Mouse (Mus musculus) embryonic facial prominence, embryonic 12.5 days (tissue): ENCODE measurements around the gene Me3. TPM values are rescaled to one million over a fixed set of nuclear protein-coding genes. Genes with fewer than 3 reads are reported as not detected.

ENCODE experiments used
- ATAC-seq: fragments of 200-750 bp; cut with Nextera tagmentation; 2 replicates; pipeline ENCODE4 v1.8.0; 2017; ENCODE audit not compliant: insufficient number of reproducible peaks, insufficient read depth, low FRiP score, low TSS enrichment
- H3K27ac ChIP-seq: fragments of 300-500 bp; sonication (generic); 2 replicates; pipeline ENCODE4 v1.5.1; 2016; ENCODE audit warnings: mild to moderate bottlenecking
- H3K27me3 ChIP-seq: fragments of 300-500 bp; sonication (generic); 2 replicates; pipeline ENCODE4 v1.6.1; 2016; ENCODE audit warnings: mild to moderate bottlenecking, moderate library complexity
- H3K36me3 ChIP-seq: fragments of 300-500 bp; sonication (generic); 2 replicates; pipeline ENCODE4 v1.6.1; 2016; ENCODE audit warnings: mild to moderate bottlenecking
- H3K4me1 ChIP-seq: fragments of 300-500 bp; sonication (generic); 2 replicates; pipeline ENCODE4 v1.6.1; 2016
- H3K4me2 ChIP-seq: fragments of 300-500 bp; sonication (generic); replicated peaks from 2 replicates; pipeline ENCODE4 v1.6.1; 2016; ENCODE audit warnings: mild to moderate bottlenecking, moderate library complexity
- H3K4me3 ChIP-seq: fragments of 300-500 bp; sonication (generic); 2 replicates; pipeline ENCODE4 v1.5.1; 2016; ENCODE audit warnings: mild to moderate bottlenecking
- H3K9ac ChIP-seq: fragments of 300-500 bp; sonication (generic); 2 replicates; pipeline ENCODE4 v1.6.1; 2016; ENCODE audit warnings: mild to moderate bottlenecking, moderate library complexity
- H3K9me3 ChIP-seq: fragments of 300-500 bp; sonication (generic); 2 replicates; pipeline ENCODE4 v1.6.1; 2016; ENCODE audit warnings: mild to moderate bottlenecking, moderate library complexity
- WGBS: fragments of 180-500 bp; shearing (Covaris S2); methylation state at CpG from one replicate; pipeline ENCODE4 v1.1.7; 2016; 5-methylcytosine and 5-hydroxymethylcytosine counted together
- polyA plus RNA-seq: library from polyadenylated mRNA; unstranded; fragments of >200 nt; fragmentation: Nextera tagmentation; extraction: Ambion mirVana; gene quantifications from 2 replicates; pipeline ENCODE4 v1.2.1, GENCODE M21; 2016

Gene Me3
- 1.7 and 2.3 TPM in 2 replicates for polyA plus RNA-seq

- Histone ChIP-seq H3K4me3 (peak within 1 kb of the TSS; percentile 62), H3K9ac (peak within 1 kb of the TSS; percentile 63), H3K4me2 (peak within 1 kb of the TSS; percentile 100), H3K27ac (no peak within 1 kb of the TSS), H3K27me3 (no peaks in the 10 kb centered on the region), H3K36me3 (no peaks in the 10 kb centered on the region), H3K9me3 (no peaks in the 10 kb centered on the region), H3K4me1 (peaks cover 6% of the 10 kb centered on the region)
- peak; percentile 50; the same call in 1 of the 2 replicates for ATAC-seq
- WGBS = 4% methylated on average over 49 of the region's 49 CpGs
Observed at GRCm38 (mm10) chr7:89632342-89633251, at the start of gene Me3. TSS of gene Me3 (plus strand) at chr7:89632392.

GRCm38 (mm10) chr7:89590039-89590438 is 42.2 kb upstream of the Me3 start:
- Histone ChIP-seq H3K27ac (no peak overlapping the region), H3K9me3 (no peaks in the 10 kb centered on the region), H3K27me3 (no peaks in the 10 kb centered on the region), H3K4me2 (no peak overlapping the region), H3K36me3 (no peaks in the 10 kb centered on the region), H3K9ac (no peak overlapping the region), H3K4me3 (no peak overlapping the region), H3K4me1 (no peaks in the 10 kb centered on the region)
- ATAC-seq = no peak
- 78% methylated on average over 5 of the region's 5 CpGs for WGBS

DNA sequence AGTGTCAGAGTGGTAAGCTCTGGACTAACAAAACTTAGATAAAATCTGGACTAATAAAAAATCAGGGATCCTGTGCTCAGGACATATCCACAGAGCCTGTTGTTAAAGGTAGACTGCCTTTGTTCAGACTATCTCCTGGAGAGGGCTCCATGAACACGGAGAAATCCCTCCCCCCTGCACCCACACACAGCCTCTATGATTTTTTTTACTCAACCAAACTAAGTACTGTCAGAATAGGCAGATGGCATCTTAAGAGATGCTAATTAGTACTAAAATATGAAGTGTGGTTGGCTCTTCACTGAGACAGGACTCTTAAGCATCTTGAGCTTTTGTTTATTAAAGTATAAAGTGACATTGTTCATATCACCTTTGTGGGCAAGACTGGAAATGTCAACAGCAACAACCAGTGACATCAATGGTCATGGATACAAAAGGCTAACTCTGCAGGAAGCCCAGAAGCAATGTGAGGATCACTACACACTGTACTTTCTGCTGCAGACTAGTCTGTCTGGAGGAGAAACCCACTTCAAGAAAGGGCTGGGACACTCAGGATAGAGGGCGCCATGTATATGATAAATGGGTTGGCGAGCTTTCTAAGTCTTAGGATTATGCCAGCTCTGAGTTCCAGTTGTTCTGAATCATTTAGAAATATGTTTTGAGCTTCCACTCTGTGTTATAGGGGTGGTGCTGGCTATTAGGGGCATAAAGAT is 41.5 kb upstream of the Me3 start:
- 75% methylated on average over 3 of the region's 3 CpGs for WGBS
- no peak for ATAC-seq
- Histone ChIP-seq H3K36me3 (no peaks in the 10 kb centered on the region), H3K4me3 (no peak overlapping the region), H3K9me3 (no peaks in the 10 kb centered on the region), H3K9ac (no peak overlapping the region), H3K4me2 (no peak overlapping the region), H3K27ac (no peak overlapping the region), H3K4me1 (no peaks in the 10 kb centered on the region), H3K27me3 (no peaks in the 10 kb centered on the region)

DNA sequence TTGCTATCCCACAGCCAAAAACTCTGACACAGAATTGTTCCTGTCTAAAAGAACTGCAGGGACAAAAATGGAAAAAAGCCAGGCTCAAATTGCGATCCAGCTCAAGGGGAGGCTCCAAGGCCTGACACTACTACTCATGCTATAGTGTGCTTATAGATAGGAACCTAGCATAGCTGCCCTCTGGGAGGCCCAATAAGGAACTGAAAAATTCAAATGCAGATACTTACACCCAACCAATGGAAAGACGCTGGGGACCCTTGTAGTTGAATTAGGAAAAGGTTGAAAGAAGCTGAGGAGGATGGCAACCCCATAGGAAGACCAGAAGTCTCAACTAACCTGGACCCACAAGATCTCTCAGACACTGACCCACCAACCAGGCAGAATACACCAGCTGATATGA is 36.4 kb upstream of the Me3 start:
- 85% methylated on average over 2 of the region's 2 CpGs for whole genome bisulfite sequencing
- ATAC-seq = no peak

GRCm38 (mm10) chr7:89605589-89606536 is 26.3 kb upstream of the Me3 start:
- Histone ChIP-seq H3K4me1 (no peaks in the 10 kb centered on the region), H3K4me3 (no peak overlapping the region), H3K36me3 (no peaks in the 10 kb centered on the region), H3K9me3 (no peaks in the 10 kb centered on the region), H3K9ac (no peak overlapping the region), H3K27ac (no peak overlapping the region), H3K4me2 (no peak overlapping the region), H3K27me3 (no peaks in the 10 kb centered on the region)
- ATAC-seq = no peak
- WGBS = 78% methylated on average over 8 of the region's 8 CpGs

More for the DNA sequence above, 36.4 kb upstream of the Me3 start:
- Histone ChIP-seq H3K9me3 (no peaks in the 10 kb centered on the region), H3K36me3 (no peaks in the 10 kb centered on the region), H3K27ac (no peak overlapping the region), H3K9ac (no peak overlapping the region), H3K27me3 (no peaks in the 10 kb centered on the region), H3K4me1 (no peaks in the 10 kb centered on the region), H3K4me3 (no peak overlapping the region), H3K4me2 (no peak overlapping the region)

GRCm38 (mm10) chr7:89607329-89607728 is 24.9 kb upstream of the Me3 start:
- Histone ChIP-seq H3K9me3 (no peaks in the 10 kb centered on the region), H3K4me3 (no peak overlapping the region), H3K4me2 (no peak overlapping the region), H3K27ac (no peak overlapping the region), H3K36me3 (no peaks in the 10 kb centered on the region), H3K9ac (no peak overlapping the region), H3K4me1 (no peaks in the 10 kb centered on the region), H3K27me3 (no peaks in the 10 kb centered on the region)
- 93% methylated on average over 6 of the region's 6 CpGs for WGBS
- ATAC-seq = no peak

GRCm38 (mm10) chr7:89611236-89611635 is 21.0 kb upstream of the Me3 start:
- Histone ChIP-seq H3K4me1 (no peaks in the 10 kb centered on the region), H3K4me2 (no peak overlapping the region), H3K36me3 (no peaks in the 10 kb centered on the region), H3K27ac (no peak overlapping the region), H3K9ac (no peak overlapping the region), H3K4me3 (no peak overlapping the region), H3K27me3 (no peaks in the 10 kb centered on the region), H3K9me3 (no peaks in the 10 kb centered on the region)
- no peak for ATAC-seq
- 87% methylated on average over 7 of the region's 7 CpGs for WGBS

GRCm38 (mm10) chr7:89616235-89616634 is 16.0 kb upstream of the Me3 start:
- Histone ChIP-seq H3K36me3 (no peaks in the 10 kb centered on the region), H3K4me3 (no peak overlapping the region), H3K27me3 (no peaks in the 10 kb centered on the region), H3K9ac (no peak overlapping the region), H3K4me2 (no peak overlapping the region), H3K4me1 (no peaks in the 10 kb centered on the region), H3K27ac (no peak overlapping the region), H3K9me3 (no peaks in the 10 kb centered on the region)
- ATAC-seq = no peak
- WGBS = 82% methylated on average over 6 of the region's 6 CpGs

DNA sequence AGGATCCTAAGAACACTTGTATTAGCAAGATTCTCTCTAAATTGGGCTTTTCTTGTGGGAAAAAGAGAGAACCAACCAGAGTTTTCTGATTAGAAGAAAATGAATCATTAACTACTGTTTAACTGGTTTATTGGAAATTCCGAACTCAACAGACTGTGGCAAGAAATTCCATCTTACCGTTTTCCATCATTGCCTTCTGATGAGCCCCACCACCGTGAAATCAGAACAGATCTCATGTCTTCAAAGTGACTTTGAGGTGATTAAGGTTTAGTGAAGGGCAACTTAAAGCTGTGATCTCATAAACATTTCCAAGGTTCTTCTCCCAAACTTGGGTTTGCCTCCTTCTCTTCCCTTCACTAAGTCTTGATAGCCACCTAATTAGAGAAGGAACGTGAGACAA is 8.9 kb upstream of the Me3 start:
- Histone ChIP-seq H3K27ac (no peak overlapping the region), H3K9me3 (no peaks in the 10 kb centered on the region), H3K9ac (no peak overlapping the region), H3K4me2 (no peak overlapping the region), H3K4me3 (no peak overlapping the region), H3K27me3 (no peaks in the 10 kb centered on the region), H3K36me3 (no peaks in the 10 kb centered on the region), H3K4me1 (no peaks in the 10 kb centered on the region)
- no peak for ATAC-seq
- WGBS = 85% methylated on average over 4 of the region's 4 CpGs

DNA sequence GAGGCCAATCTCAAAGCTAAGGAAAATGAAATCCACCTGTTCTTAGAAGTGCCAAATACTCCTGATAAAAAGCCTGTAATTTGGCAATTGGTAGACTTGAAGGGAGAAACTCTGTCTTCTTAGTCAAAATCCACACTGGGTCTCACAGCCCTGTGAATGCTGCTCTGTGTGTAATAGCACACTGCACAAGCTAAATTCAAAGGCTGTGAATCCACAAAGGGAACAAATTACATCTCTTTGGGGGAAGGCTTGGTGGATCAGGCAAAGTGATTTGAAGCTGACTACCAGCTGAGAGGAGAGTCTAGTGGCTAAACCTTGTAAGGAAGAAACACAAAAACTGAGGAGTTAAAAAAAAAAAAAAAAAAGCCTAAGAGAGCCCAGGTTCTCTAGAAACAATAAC is 4.8 kb upstream of the Me3 start:
- H3K4me2 ChIP-seq = no peak overlapping the region
- H3K36me3 ChIP-seq = no peaks in the 10 kb centered on the region
- no peak overlapping the region for H3K9ac ChIP-seq
- no peak for ATAC-seq
- no peak overlapping the region for H3K4me3 ChIP-seq
- no peaks in the 10 kb centered on the region for H3K9me3 ChIP-seq
- no peak overlapping the region for H3K27ac ChIP-seq
- no peaks in the 10 kb centered on the region for H3K27me3 ChIP-seq
- H3K4me1 ChIP-seq = peaks cover 3% of the 10 kb centered on the region

- peaks cover 6% of the 10 kb centered on the region for H3K4me1 ChIP-seq
- no peak overlapping the region for H3K27ac ChIP-seq
- no peak overlapping the region for H3K9ac ChIP-seq
- H3K27me3 ChIP-seq = no peaks in the 10 kb centered on the region
- H3K9me3 ChIP-seq = no peaks in the 10 kb centered on the region
- WGBS = 13% methylated on average over 2 of the region's 2 CpGs
- ATAC-seq = no peak
- no peak overlapping the region for H3K4me3 ChIP-seq
- no peaks in the 10 kb centered on the region for H3K36me3 ChIP-seq
- no peak overlapping the region for H3K4me2 ChIP-seq
Observed at GRCm38 (mm10) chr7:89628006-89628405, 4.2 kb upstream of the Me3 start.
